Mouse (Mus musculus) splenic B cell, adult 2 months (primary cell): ENCODE data around the gene Astn2.

Experiments
- DNase-seq: peaks from one replicate; pipeline ENCODE4 v3.0.0-alpha.2; 2011; ENCODE audit warnings: low read depth, low spot score
- H3K27me3 ChIP-seq: 2 replicates; pipeline ENCODE4 v1.6.1; 2012; ENCODE audit warnings: mild to moderate bottlenecking, low read length, moderate library complexity, mixed read lengths; ENCODE audit not compliant: control insufficient read depth, poor library complexity, insufficient read depth, severe bottlenecking
- H3K36me3 ChIP-seq: 2 replicates; pipeline ENCODE4 v1.6.1; 2012; ENCODE audit warnings: mild to moderate bottlenecking, low read length, moderate library complexity, mixed read lengths; ENCODE audit not compliant: control insufficient read depth, poor library complexity, insufficient read depth, severe bottlenecking

The Astn2 gene

GRCm38 (mm10) chr4:65477106-65477505 is 927.3 kb downstream of the Astn2 start:
- Histone ChIP-seq H3K36me3 (no peaks in the 10 kb centered on the region), H3K27me3 (no peaks in the 10 kb centered on the region)
- no peak for DNase-seq

- no peaks in the 10 kb centered on the region for H3K36me3 ChIP-seq
- H3K27me3 ChIP-seq, result no peaks in the 10 kb centered on the region
- DNase-seq, result no peak
These were observed 928.4 kb downstream of the Astn2 start for GRCm38 (mm10) chr4:65475925-65476560.

DNA sequence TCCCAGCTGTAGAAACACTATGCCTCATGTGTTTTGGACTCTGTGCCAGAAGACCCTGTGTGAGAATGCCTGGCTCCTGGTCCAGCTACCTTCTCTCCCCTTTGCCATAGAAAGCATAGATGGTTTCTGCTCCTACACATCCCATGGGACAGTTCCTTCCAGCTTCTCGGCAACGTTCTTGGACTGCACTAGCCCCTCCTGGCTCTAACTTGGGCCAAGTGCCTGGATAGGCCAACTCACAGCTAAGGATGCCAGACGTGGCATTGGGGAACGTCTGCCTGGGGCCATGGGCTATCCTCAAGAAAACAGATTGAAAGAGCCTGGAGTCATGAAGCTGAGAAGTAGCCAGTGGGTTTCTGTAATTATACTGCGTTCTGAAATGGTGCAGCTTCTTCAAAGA is 931.3 kb downstream of the Astn2 start:
- no peak for DNase-seq
- H3K27me3 ChIP-seq, result no peaks in the 10 kb centered on the region
- no peaks in the 10 kb centered on the region for H3K36me3 ChIP-seq

DNA sequence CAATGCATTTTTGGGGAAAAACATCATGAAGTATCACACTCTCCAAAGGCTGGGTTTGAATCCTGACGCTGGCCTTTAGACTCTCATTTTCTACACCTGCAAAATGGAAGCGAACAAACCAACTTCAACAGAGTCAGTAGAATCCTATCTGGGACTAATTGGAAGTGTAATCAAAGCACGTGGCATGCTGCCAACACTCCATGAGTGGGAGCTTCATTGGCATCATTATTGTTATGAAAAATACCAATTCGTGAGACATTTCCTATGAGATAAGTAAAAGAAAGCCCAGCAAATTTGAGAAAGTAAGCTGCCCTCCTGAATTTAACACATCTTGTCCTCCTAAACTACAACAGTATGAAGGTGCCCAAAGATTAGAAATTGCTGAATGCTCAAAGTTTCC is 955.2 kb downstream of the Astn2 start:
- DNase-seq, result no peak
- Histone ChIP-seq H3K36me3 (no peaks in the 10 kb centered on the region), H3K27me3 (no peaks in the 10 kb centered on the region)

DNA sequence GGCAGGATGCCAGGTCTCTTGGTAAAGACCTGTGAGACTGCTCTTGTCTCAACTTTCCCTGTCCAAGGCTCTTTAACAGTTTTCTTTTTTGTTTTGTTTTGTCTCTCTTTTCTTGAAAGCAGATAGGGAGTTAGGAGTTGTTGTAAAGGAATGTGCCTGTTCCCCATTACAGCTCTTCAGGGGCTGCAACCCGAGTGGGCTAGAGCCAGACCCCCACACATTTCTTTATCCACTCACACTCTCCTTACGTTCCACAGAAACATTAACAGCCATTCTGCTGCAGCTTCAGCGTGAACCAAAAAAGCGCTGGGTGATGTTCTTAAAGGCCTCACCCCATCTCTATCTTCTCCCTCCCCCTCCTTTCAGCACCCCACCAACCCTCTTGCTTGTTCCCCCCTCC is 962.7 kb downstream of the Astn2 start:
- Histone ChIP-seq H3K36me3 (no peaks in the 10 kb centered on the region), H3K27me3 (no peaks in the 10 kb centered on the region)
- no peak for DNase-seq

- no peak for DNase-seq
- Histone ChIP-seq H3K36me3 (no peaks in the 10 kb centered on the region), H3K27me3 (no peaks in the 10 kb centered on the region)
These were observed 973.6 kb downstream of the Astn2 start for GRCm38 (mm10) chr4:65430804-65431203.

- no peaks in the 10 kb centered on the region for H3K27me3 ChIP-seq
- DNase-seq, result no peak
- no peaks in the 10 kb centered on the region for H3K36me3 ChIP-seq
These were observed 976.9 kb downstream of the Astn2 start for GRCm38 (mm10) chr4:65427480-65427879.

DNA sequence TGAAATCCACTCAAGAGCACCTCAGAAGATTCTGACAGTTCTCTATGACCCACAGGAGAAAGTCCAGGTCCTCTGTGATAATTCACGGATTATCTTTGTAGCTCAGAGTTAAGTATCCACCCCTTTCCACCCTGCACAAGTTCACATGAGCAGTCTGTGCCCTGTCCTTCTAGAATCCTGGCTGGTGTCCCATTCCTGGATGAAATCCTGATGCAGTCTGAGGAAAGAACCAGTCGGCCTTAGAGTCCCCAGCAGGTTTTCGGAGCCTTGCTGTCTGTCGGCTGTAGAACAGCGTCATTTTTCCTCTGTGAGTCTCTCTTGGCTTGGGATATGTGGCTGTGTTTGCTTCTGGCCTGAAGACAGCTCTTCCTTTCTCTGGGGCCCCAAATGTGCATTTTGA is 978.0 kb downstream of the Astn2 start:
- no peak for DNase-seq
- no peaks in the 10 kb centered on the region for H3K36me3 ChIP-seq
- no peaks in the 10 kb centered on the region for H3K27me3 ChIP-seq

DNA sequence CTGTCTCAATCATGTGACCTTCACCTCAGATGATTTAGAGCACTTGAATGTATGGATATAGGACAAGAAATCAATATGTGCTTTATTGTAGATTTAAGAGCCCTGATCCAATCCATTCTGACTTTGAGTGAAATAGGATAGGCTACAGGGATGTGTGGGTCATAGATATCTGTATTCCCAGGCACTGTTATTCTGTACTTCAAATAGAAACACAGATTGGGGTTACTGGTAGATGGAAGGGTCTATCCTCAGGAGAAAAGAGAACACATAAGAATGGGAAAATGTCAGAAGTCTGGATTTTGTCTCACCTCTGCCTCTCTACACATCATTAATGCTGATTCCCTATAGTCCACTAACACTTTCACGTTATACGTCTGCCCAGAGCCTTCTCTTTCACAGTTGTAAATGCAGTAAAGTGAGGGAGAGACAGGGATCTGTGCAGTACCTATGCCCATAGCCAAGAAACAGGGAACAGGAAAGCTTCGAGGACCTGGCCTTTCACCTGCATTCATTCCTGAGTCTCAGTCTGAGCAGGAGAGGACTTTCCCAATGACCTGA is 981.3 kb downstream of the Astn2 start:
- no peaks in the 10 kb centered on the region for H3K36me3 ChIP-seq
- DNase-seq, result no peak

DNA sequence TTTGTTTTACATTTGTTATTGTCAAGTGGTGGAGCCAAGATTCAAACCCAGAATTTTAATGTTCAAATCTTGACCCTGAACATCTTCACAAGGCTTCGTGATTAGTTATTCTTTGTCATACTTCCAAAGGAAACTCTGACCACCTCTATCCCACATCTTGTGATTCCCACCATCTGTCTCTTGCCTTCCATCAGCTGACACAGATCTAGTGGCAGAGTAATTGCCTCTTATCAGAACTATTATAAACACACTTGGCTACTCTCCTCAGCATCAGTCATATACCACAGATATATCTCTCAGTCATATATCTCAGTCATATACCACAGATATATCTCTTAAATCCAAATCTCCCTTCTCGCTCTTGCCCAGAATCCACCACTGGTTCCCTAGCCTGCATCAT is 983.1 kb downstream of the Astn2 start:
- DNase-seq, result no peak
- Histone ChIP-seq H3K36me3 (no peaks in the 10 kb centered on the region), H3K27me3 (no peaks in the 10 kb centered on the region)

More for the DNA sequence above, 981.3 kb downstream of the Astn2 start:
- no peaks in the 10 kb centered on the region for H3K27me3 ChIP-seq

DNA sequence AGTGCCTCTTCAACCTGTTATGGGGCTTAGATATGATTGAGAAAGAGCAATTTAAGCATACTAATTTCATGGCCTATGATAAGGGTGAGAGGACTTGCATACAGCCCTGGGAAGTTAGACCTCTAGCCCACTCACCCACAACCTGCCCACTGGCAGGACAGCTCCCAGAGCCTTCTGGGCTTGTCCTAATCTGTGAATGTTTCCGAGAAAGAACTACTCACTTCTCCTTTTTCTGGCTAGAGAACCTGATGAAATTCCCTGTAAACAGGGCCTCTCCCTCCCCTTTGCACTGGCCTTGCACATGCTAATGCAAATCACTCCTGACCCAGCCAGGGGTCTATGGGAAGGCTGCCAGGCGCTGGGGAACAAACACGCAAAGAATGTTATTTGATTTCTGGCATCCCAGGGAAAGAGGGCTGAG is 983.9 kb downstream of the Astn2 start:
- H3K27me3 ChIP-seq, result no peaks in the 10 kb centered on the region
- H3K36me3 ChIP-seq, result no peaks in the 10 kb centered on the region
- DNase-seq, result no peak

DNA sequence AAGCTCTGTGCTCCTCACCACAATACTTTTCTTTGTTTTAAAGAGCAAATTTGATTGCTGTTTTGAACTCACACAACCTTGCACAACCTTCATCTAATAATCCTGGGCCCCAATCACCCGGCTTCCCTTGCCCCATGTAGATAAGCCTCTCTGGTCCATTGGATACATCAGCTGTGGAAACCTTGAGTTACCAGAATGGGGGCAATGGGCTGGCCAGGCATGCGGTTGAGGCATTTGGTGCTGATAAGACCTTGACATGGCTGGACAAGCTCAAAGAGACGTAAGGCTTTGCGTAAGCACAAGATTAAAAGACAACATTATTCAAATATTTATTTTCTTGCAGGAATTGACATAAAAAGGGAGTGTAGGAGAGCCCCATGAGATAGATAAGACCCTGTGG is 988.9 kb downstream of the Astn2 start:
- DNase-seq, result no peak
- no peaks in the 10 kb centered on the region for H3K36me3 ChIP-seq
- H3K27me3 ChIP-seq, result no peaks in the 10 kb centered on the region

DNA sequence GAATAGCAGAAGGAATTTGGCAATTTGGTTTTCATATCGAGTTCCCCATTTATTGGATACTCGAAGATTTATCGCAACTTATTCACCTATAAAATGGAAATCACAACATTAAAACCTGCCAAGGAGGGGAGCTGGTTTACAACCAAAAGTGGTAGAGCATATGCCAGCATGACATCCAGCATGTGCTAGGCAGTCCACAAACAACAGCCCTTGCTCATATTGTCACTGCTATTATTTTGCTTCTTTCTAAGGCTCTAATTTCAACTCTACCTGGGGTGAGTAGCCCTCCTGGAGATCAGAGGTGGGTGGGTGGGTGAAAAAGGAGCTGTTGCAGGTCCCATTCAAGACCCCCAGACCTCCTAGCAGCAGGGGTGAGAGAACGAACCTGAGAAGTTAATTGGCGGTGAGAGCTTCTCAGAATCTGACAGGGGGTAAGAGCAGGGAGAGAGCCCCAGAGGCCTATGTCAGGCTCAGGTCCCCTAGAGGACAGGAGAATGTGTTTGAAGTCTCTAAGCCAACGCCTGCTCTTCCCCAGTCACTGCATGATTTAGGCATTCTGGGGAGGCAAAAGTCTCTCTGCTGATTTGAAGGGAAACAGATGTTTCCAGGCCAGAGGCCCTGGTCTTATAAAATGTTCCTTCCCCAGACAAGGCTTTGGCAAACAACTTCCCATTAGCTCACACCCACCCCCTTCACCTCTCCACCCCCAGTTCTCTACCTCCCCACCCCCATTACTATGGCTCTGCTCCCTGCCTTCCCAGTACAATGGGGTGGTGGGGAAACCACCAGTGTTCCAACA is 1001.4 kb downstream of the Astn2 start:
- H3K36me3 ChIP-seq, result no peaks in the 10 kb centered on the region
- DNase-seq, result no peak
- no peaks in the 10 kb centered on the region for H3K27me3 ChIP-seq

- no peak for DNase-seq
- Histone ChIP-seq H3K27me3 (no peaks in the 10 kb centered on the region), H3K36me3 (no peaks in the 10 kb centered on the region)
These were observed 1002.1 kb downstream of the Astn2 start for GRCm38 (mm10) chr4:65402286-65402685.

- H3K27me3 ChIP-seq, result no peaks in the 10 kb centered on the region
- no peaks in the 10 kb centered on the region for H3K36me3 ChIP-seq
- no peak for DNase-seq
These were observed 1005.0 kb downstream of the Astn2 start for GRCm38 (mm10) chr4:65399457-65399856.
